Mouse (Mus musculus) hindbrain, embryonic 12.5 days (tissue): Measurements from ENCODE around the gene Timd4. TPM values are rescaled to one million over a fixed set of nuclear protein-coding genes. Genes with fewer than 3 reads are reported as not detected.

Source experiments
- ATAC-seq: fragments of 200-750 bp; cut with Nextera tagmentation; 2 replicates; pipeline ENCODE4 v1.8.0; 2017; ENCODE audit warnings: moderate TSS enrichment; ENCODE audit not compliant: low FRiP score
- H3K27ac ChIP-seq: fragments of 300-500 bp; sonication (generic); 2 replicates; pipeline ENCODE4 v1.5.1; 2016; ENCODE audit warnings: mild to moderate bottlenecking
- H3K27me3 ChIP-seq: fragments of 300-500 bp; sonication (generic); 2 replicates; pipeline ENCODE4 v1.6.1; 2016; ENCODE audit warnings: mild to moderate bottlenecking
- H3K36me3 ChIP-seq: fragments of 300-500 bp; sonication (generic); 2 replicates; pipeline ENCODE4 v1.6.1; 2016; ENCODE audit warnings: mild to moderate bottlenecking
- H3K4me1 ChIP-seq: fragments of 300-500 bp; sonication (generic); 2 replicates; pipeline ENCODE4 v1.6.1; 2016
- H3K4me2 ChIP-seq: fragments of 300-500 bp; sonication (generic); replicated peaks from 2 replicates; pipeline ENCODE4 v1.6.1; 2016; ENCODE audit warnings: mild to moderate bottlenecking
- H3K4me3 ChIP-seq: fragments of 300-500 bp; sonication (generic); 2 replicates; pipeline ENCODE4 v1.5.1; 2016; ENCODE audit warnings: mild to moderate bottlenecking
- H3K9ac ChIP-seq: fragments of 300-500 bp; sonication (generic); 2 replicates; pipeline ENCODE4 v1.6.1; 2016; ENCODE audit warnings: mild to moderate bottlenecking, moderate library complexity
- H3K9me3 ChIP-seq: fragments of 300-500 bp; sonication (generic); replicated peaks from 2 replicates; pipeline ENCODE4 v1.6.1; 2016; ENCODE audit warnings: mild to moderate bottlenecking
- WGBS: fragments of 180-500 bp; shearing (Covaris S2); methylation state at CpG from one replicate; pipeline ENCODE4 v1.1.7; 2016; 5-methylcytosine and 5-hydroxymethylcytosine counted together
- polyA plus RNA-seq: library from polyadenylated mRNA; unstranded; fragments of >200 nt; fragmentation: Nextera tagmentation; extraction: Ambion mirVana; gene quantifications from 2 replicates; pipeline ENCODE4 v1.2.1, GENCODE M21; 2016

Gene Timd4
- polyA plus RNA-seq, 1 experiment from 2014 or later: not detected

DNA sequence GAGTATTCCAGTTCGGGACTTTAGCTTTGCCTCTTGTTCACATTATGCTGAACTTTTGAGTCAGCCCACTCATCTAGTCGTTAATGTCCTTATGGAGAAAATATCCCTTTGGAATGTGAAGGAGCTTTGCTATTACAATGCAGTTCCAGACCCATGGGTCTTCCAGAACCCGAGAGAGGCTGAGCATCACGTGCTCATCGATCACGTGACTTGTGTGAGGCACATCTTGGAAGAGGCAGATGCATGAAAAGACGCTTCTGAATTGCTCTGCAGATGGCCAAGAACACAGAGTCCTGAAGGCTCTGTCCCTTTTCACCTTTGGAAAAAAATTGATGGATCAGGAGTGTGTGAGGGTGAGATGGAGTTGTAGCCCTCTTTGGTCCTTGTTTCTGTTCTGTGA is 58.0 kb downstream of the Timd4 start:
- Histone ChIP-seq H3K4me1 (no peaks in the 10 kb centered on the region), H3K4me2 (no peak overlapping the region), H3K36me3 (no peaks in the 10 kb centered on the region), H3K27ac (no peak overlapping the region), H3K9ac (no peak overlapping the region), H3K4me3 (no peak overlapping the region), H3K27me3 (no peaks in the 10 kb centered on the region), H3K9me3 (no peaks in the 10 kb centered on the region)
- ATAC-seq: no peak
- 87% methylated on average over 7 of the region's 7 CpGs for WGBS

DNA sequence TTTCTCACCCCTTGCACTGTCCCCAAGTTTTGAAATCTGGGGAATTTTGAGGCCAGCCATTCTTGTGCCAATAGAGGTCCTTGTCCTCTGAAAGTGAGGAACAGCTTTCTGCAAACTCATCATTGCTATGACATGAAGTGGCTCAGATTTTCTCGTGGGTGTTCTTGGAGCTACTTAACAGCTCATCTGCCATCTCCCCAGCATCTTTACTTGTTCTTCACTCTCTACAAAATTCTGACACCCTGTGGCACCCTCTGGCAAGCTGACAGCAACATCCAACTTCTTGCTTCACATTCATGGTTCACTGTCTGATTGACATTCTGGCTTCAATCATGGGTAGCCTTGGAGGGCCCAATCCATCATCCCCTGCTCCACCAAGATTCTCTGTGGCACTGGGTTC is 65.2 kb downstream of the Timd4 start:
- H3K4me1 ChIP-seq: no peaks in the 10 kb centered on the region
- H3K36me3 ChIP-seq: no peaks in the 10 kb centered on the region
- WGBS: 81% methylated on average over 1 of the region's 1 CpGs
- H3K4me3 ChIP-seq: no peak overlapping the region
- no peaks in the 10 kb centered on the region for H3K9me3 ChIP-seq
- no peak for ATAC-seq
- H3K27ac ChIP-seq: no peak overlapping the region
- no peak overlapping the region for H3K4me2 ChIP-seq
- H3K27me3 ChIP-seq: no peaks in the 10 kb centered on the region
- H3K9ac ChIP-seq: no peak overlapping the region

DNA sequence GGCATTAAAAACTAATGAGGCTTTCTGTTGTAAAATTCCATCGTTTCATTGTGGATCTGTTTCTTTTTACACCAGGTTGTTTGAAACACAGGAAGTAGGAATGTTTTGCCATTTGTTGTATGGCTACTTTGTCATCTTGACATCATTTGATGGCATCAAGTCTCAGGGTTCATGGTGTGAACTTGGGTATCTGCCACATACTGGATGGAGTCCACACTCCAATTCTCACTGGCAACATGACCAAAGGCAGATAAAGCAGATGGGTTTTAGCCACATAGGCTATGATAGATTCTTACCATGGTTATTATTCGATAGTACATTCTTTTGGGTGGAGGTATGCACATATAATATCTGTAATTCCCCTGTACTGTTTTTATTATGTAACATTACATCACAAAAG is 71.9 kb downstream of the Timd4 start:
- H3K4me3 ChIP-seq: no peak overlapping the region
- H3K9ac ChIP-seq: no peak overlapping the region
- H3K9me3 ChIP-seq: no peaks in the 10 kb centered on the region
- no peak overlapping the region for H3K4me2 ChIP-seq
- WGBS: 83% methylated on average over 2 of the region's 2 CpGs
- no peaks in the 10 kb centered on the region for H3K27me3 ChIP-seq
- no peak for ATAC-seq
- H3K4me1 ChIP-seq: no peaks in the 10 kb centered on the region
- H3K27ac ChIP-seq: no peak overlapping the region
- H3K36me3 ChIP-seq: no peaks in the 10 kb centered on the region

DNA sequence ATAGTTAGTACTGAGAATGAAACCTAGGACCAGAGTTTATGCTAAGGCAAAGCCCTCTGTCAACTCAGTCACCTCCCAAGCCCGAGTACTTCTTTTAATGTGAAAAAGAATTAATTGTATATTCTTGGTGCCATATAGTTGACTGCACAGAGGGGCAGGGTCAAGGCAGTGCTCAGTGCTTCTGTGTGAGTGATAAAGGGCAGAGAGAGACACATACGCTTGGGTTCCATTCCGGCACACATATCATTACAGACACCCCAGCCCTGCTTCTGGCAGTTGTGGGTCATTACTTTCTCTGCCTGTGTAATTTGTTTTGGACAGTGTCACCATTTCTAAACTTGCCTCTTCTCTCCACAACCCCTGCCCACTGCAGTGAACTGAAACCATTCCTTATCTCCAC is 78.5 kb downstream of the Timd4 start:
- H3K4me3 ChIP-seq: no peak overlapping the region
- no peak overlapping the region for H3K27ac ChIP-seq
- H3K4me2 ChIP-seq: no peak overlapping the region
- H3K9ac ChIP-seq: no peak overlapping the region
- H3K27me3 ChIP-seq: no peaks in the 10 kb centered on the region
- 85% methylated on average over 3 of the region's 3 CpGs for WGBS
- H3K36me3 ChIP-seq: no peaks in the 10 kb centered on the region
- ATAC-seq: no peak
- no peaks in the 10 kb centered on the region for H3K4me1 ChIP-seq
- H3K9me3 ChIP-seq: no peaks in the 10 kb centered on the region

Other genes starting within 250 kb of the Timd4 start
- gene BC053393, start 239.3 kb upstream of the Timd4 start, polyA plus RNA-seq: not detected in 2 replicates
- not detected in 2 replicates for gene Dppa1, start 181.5 kb upstream of the Timd4 start, polyA plus RNA-seq
- gene Timd2, start 103.7 kb upstream of the Timd4 start, polyA plus RNA-seq: not detected in 2 replicates
- gene Havcr1, start 75.7 kb upstream of the Timd4 start, polyA plus RNA-seq: not detected in 2 replicates